8 mouse cellular contexts compared by ENCODE assay signal in the genomic region with DNA sequence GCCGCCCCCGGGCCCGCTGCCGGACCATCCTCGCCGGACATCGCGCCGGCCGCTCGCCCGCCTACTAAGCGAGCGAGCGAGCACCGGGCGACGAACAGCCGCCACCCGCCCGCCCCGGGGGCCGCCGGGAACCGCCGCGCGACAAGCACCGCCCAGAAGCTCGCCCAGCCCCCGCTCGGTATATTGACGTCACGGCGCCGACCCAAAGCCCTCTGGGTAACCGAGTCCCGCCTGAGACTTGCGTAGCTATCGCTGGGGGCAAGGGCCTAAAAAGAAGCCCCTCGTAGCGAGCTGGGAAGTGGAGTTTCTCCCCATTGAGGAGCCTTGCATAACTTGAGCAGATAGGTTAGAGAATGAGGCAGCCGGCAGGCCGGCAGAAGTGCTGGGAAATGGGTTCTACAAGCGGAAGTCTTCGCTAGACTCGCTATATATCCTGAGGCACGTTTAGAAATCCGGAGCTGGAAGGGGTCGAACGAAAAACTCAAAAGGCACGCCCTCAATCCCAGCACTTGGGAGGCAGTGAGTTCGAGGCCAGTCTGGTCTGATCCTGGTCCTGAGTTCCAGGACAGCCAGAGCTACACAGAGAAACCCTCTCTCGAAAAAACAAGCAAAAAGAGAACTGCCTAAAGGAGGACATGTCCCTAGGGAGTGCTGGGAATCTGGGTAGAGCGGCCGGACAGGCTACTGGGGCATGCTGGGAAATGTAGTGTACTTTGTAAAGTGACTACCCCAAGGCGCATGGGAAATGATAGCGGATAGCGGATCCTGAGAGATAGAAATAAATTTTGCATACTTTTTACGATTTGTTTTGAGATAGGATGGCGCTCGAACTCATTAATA. TPM values are rescaled to one million over a fixed set of nuclear protein-coding genes. Genes with fewer than 3 reads are reported as not detected.
DNase-seq lines count a peak whose midpoint lies in the region; ATAC-seq and TF ChIP-seq lines count a peak whose summit lies in the region.

A gene (minus strand): TSS at position 123 of the 840 bp plus-strand sequence.

- H3K36me3 ChIP-seq in embryonic facial prominence, embryonic 15.5 days = peaks cover 4% of the 10 kb centered on the region
- peaks cover 5% of the 10 kb centered on the region; the same call in 1 of the 2 replicates for H3K36me3 ChIP-seq in kidney, embryonic 14.5 days (ENCODE audit: control insufficient read depth, insufficient read depth, low read length)
- H3K36me3 ChIP-seq in limb, embryonic 15.5 days = peaks cover 8% of the 10 kb centered on the region; the same call in 1 of the 2 replicates

- DNase-seq in 3T3-L1 (ENCODE audit: low read depth, low spot score) = peak; percentile 86
- peak; percentile 93 to 95 for DNase-seq in heart, adult 9 months (ENCODE audit: low spot score in 2 of 2)
- DNase-seq in monocyte, adult 2 months (ENCODE audit: low read depth in 1 of 2, low spot score in 2 of 2) = peak; percentile 84 to 92
- peak; percentile 93 to 94 for DNase-seq in spleen, postnatal 36 days (ENCODE audit: low spot score in 2 of 2)

- peak within 1 kb of the TSS; percentile 78 for H3K27ac ChIP-seq in bone marrow, adult 2 months (ENCODE audit: control insufficient read depth, insufficient read depth, low read depth, low read length, poor library complexity)
- peak within 1 kb of the TSS; percentile 88 for H3K27ac ChIP-seq in embryonic facial prominence, embryonic 15.5 days (replicated peaks)
- H3K27ac ChIP-seq in kidney, embryonic 14.5 days (ENCODE audit: low read depth, low read length) = peak within 1 kb of the TSS; percentile 83
- peak within 1 kb of the TSS; percentile 88 for H3K27ac ChIP-seq in limb, embryonic 15.5 days

- TF ChIP-seq POLR2A in bone marrow, adult 2 months (IDR thresholded peaks at IDR 0.05; ENCODE audit: borderline replicate concordance, control insufficient read depth, low read depth, low read length) = peak; percentile 76; the same call in 1 of the 2 replicates

- no peaks in the 10 kb centered on the region for H3K9me3 ChIP-seq in embryonic facial prominence, embryonic 15.5 days (replicated peaks)
- no peaks in the 10 kb centered on the region for H3K9me3 ChIP-seq in kidney, embryonic 14.5 days (ENCODE audit: control insufficient read depth, low read length)
- H3K9me3 ChIP-seq in limb, embryonic 15.5 days = no peaks in the 10 kb centered on the region

- no peaks in the 10 kb centered on the region for H3K27me3 ChIP-seq in embryonic facial prominence, embryonic 15.5 days
- no peaks in the 10 kb centered on the region for H3K27me3 ChIP-seq in kidney, embryonic 14.5 days (ENCODE audit: control insufficient read depth, insufficient read depth, low read length)
- H3K27me3 ChIP-seq in limb, embryonic 15.5 days = no peaks in the 10 kb centered on the region

- peak within 1 kb of the TSS; percentile 98 for H3K9ac ChIP-seq in embryonic facial prominence, embryonic 15.5 days
- H3K9ac ChIP-seq in kidney, embryonic 14.5 days (ENCODE audit: low read depth, low read length) = peak within 1 kb of the TSS; percentile 93
- peak within 1 kb of the TSS; percentile 86 for H3K9ac ChIP-seq in limb, embryonic 15.5 days

- peak within 1 kb of the TSS; percentile 98 for H3K4me3 ChIP-seq in bone marrow, adult 2 months (replicated peaks; ENCODE audit: control insufficient read depth, low read depth, low read length)
- H3K4me3 ChIP-seq in embryonic facial prominence, embryonic 15.5 days (replicated peaks) = peak within 1 kb of the TSS; percentile 85
- peak within 1 kb of the TSS; percentile 77 for H3K4me3 ChIP-seq in kidney, embryonic 14.5 days (ENCODE audit: low read length)
- peak within 1 kb of the TSS; percentile 88 for H3K4me3 ChIP-seq in limb, embryonic 15.5 days

- WGBS in bone marrow, adult 2 months = 2% methylated on average over 61 of the region's 62 CpGs
- under 1% methylated on average over 61 of the region's 62 CpGs for WGBS in embryonic facial prominence, embryonic 15.5 days
- WGBS in kidney, embryonic 14.5 days = under 1% methylated on average over 57 of the region's 62 CpGs
- under 1% methylated on average over 61 of the region's 62 CpGs for WGBS in limb, embryonic 15.5 days

- H3K4me1 ChIP-seq in bone marrow, adult 2 months (ENCODE audit: control insufficient read depth, insufficient read depth, low read length) = peaks cover 10% of the 10 kb centered on the region
- H3K4me1 ChIP-seq in embryonic facial prominence, embryonic 15.5 days = peaks cover 41% of the 10 kb centered on the region
- peaks cover 23% of the 10 kb centered on the region for H3K4me1 ChIP-seq in kidney, embryonic 14.5 days (ENCODE audit: control insufficient read depth, insufficient read depth, low read length)
- H3K4me1 ChIP-seq in limb, embryonic 15.5 days = peaks cover 29% of the 10 kb centered on the region

- peak; percentile 94 for ATAC-seq in embryonic facial prominence, embryonic 15.5 days (ENCODE audit: insufficient number of reproducible peaks, low FRiP score, low TSS enrichment, low read depth)
- ATAC-seq in kidney, embryonic 14.5 days (ENCODE audit: low FRiP score, low TSS enrichment) = peak; percentile 92
- ATAC-seq in limb, embryonic 15.5 days (ENCODE audit: insufficient number of reproducible peaks, low FRiP score, low TSS enrichment, low read depth) = peak; percentile 88

- peak within 1 kb of the TSS; percentile 72 for H3K4me2 ChIP-seq in embryonic facial prominence, embryonic 15.5 days (replicated peaks)
- H3K4me2 ChIP-seq in kidney, embryonic 14.5 days (replicated peaks; ENCODE audit: low read depth, low read length) = peak within 1 kb of the TSS; percentile 78
- H3K4me2 ChIP-seq in limb, embryonic 15.5 days = peak within 1 kb of the TSS; percentile 67

- TF ChIP-seq CTCF in bone marrow, adult 2 months (IDR thresholded peaks at IDR 0.05; ENCODE audit: control insufficient read depth, insufficient read depth, low read length) = no peak

RNA-seq across cellular contexts. Expression of the gene that starts here (rescaled TPM):
- 163 and 340 TPM in 2 replicates for polyA plus RNA-seq in bone marrow, adult 2 months (2011; ENCODE audit: insufficient read depth, insufficient read length, low replicate concordance, missing spikeins)
- polyA plus RNA-seq in embryonic facial prominence, embryonic 15.5 days (2015; fragmentation: Nextera tagmentation; extraction: Ambion mirVana) = 52.5 and 57.2 TPM in 2 replicates
- polyA plus RNA-seq in kidney, embryonic 14.5 days (2014; fragmentation: Nextera tagmentation; extraction: Ambion mirVana) = 50.8 and 51.2 TPM in 2 replicates
- 35.9 and 46.8 TPM in 2 replicates for polyA plus RNA-seq in limb, embryonic 15.5 days (2015; fragmentation: Nextera tagmentation; extraction: Ambion mirVana)

Comparison
In these comparisons a context has a peak if more than half of its experiments do, and no peak if none do; other contexts are left out.
1. Peak in every context shown above with its lines: DNase-seq, ATAC-seq, H3K4me3 ChIP-seq and H3K27ac ChIP-seq.